Mouse (Mus musculus) induced T-regulatory cell, adult 2 months (primary cell): ENCODE measurements around the gene Mamdc4.
"Not testable (repeated sequence)": the region's sequence is repeated elsewhere in the genome, so short reads cannot be mapped to it uniquely, and the experiment has no call there.

ENCODE experiments used
- DNase-seq: peaks from one replicate; pipeline ENCODE4 v3.0.0-alpha.2; 2012; ENCODE audit warnings: low read depth

Gene Mamdc4

GRCm38 (mm10) chr2:25560551-25560950 lies 14.1 kb downstream of the Mamdc4 start:
- no peak for DNase-seq

GRCm38 (mm10) chr2:25558774-25559173 lies 15.9 kb downstream of the Mamdc4 start:
- DNase-seq = no peak

- no peak for DNase-seq
Observed at GRCm38 (mm10) chr2:25557964-25558360, 16.7 kb downstream of the Mamdc4 start.

GRCm38 (mm10) chr2:25557221-25557963 lies 17.3 kb downstream of the Mamdc4 start, which contains the start of gene Edf1:
Gene Edf1, plus strand, starts transcription at chr2:25557847.
- DNase-seq = peak; percentile 95

DNA sequence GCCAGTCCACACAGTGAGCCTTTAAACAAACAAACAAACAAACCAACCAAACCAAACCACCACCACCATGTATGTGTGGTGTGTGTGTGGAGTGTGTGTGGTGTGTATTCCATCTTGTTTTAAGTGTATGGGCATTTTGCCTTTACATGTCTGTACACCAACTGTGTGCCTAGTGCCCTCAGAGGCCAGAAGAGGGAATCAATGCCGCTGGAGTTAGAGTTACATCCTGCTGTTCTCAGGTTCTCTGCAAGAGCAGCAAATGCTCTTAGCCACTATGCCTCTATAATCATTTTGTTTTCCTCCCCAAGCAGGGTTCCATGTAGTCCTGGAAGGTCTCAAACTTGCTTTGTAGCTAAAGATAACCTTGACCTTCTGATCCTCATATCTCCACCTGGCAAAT lies 18.3 kb downstream of the Mamdc4 start:
- peak; percentile 39 for DNase-seq

- DNase-seq = peak; percentile 29
Observed at GRCm38 (mm10) chr2:25555479-25555878, 19.2 kb downstream of the Mamdc4 start.

- DNase-seq = not testable (repeated sequence)
Observed at GRCm38 (mm10) chr2:25553171-25553786, 21.4 kb downstream of the Mamdc4 start.

DNA sequence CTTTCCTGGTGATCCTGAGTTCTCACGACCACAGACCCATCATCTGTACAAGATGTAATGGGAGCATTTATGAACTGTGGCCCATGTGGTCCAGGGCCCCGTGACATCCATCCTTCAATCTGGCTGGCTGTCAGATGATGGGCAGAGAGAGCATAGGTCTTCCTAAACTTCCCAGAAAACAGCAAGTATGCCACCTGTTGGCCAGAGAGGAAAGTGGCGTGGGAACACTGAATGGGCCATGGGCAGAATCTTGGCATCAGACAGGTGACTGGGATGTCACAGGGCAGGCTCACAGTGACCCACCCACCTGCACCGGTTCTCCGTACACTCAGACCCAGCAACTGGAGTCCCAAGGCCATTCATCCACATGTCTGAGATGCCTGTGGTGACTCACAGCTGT lies 23.5 kb downstream of the Mamdc4 start:
- peak; percentile 73 for DNase-seq

DNA sequence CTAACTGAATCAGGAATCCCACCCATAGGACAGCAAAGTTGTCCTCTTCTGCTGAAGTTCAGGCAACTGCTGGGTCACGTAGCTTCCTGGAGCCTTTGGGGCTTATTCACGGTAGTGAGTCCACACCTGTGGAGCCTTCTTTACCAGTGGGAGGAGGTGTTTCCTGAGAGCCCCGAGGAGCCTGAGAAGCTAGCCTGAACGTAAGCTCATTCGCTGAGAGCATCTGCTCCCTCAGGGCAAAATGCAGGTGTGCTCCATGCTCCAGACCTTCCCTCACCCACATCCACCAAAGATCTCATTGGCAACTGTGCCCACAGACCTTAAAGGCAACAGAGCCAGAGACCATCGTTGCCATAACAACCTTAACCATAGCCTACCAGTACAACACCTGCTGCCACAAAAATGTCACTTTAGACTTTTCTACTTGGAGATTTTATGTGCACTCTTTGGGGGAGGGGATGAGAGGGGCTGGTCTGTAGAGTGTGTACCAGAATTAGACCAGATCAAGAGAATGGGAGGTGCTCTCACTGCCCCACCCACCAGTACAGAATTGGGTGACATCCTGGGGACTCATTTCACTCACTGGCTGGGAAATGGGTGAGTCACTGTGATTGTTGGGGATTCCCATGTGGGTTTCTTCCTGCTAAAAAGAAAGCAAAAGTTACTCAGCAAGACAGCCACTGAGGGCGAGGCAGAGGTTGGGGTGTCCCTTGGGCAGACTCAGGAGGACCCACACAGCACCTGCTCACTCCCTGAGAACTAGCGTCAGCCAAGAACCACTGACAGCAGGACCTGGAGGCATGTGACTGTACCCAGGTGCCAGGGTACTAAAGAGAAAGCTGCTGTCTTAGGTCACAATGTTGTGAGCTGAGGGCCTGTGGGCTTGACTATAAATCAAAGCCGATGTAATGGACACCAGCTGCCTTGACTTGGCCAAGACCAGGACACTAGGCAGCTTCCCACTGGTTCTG lies 25.3 kb downstream of the Mamdc4 start:
- DNase-seq = peak; percentile 96

DNA sequence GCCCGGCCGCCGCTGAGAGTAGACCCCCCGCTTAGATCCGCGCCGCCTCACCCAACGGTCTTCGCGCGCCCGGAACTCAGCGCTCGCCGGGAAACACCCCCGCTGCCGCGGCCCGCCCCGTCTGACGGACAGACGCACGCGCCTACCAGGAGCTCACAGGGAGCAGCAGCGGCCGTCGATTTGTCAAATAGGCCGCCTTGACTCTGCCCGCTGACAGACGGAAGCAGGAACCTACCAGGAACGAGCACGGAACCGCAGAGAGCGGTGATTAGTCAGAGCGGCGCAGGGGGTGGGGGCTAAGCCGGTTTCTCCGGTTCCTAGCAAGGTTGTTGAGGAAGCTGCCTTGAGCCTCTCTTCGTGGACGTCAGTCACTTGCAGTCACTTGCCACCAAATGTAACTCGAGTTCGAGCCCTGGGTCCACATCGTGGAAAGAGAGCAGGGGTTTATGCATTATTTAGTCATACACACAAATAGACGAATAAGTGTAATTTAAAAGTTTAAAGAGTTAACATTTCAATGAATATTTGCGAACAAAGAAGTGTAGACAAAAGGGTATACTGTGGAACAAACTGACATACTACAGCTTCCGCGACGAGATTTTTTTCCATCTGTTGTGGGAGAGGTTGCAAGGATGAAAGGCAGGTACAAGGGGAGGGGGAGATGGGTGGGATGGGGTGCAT lies 27.7 kb downstream of the Mamdc4 start, which contains the start of gene Traf2:
Traf2 (minus strand) TSS at position 130 of the 681 bp plus-strand sequence.
- peak; percentile 99 for DNase-seq

GRCm38 (mm10) chr2:25545996-25546810 lies 28.4 kb downstream of the Mamdc4 start:
- DNase-seq = no peak

DNA sequence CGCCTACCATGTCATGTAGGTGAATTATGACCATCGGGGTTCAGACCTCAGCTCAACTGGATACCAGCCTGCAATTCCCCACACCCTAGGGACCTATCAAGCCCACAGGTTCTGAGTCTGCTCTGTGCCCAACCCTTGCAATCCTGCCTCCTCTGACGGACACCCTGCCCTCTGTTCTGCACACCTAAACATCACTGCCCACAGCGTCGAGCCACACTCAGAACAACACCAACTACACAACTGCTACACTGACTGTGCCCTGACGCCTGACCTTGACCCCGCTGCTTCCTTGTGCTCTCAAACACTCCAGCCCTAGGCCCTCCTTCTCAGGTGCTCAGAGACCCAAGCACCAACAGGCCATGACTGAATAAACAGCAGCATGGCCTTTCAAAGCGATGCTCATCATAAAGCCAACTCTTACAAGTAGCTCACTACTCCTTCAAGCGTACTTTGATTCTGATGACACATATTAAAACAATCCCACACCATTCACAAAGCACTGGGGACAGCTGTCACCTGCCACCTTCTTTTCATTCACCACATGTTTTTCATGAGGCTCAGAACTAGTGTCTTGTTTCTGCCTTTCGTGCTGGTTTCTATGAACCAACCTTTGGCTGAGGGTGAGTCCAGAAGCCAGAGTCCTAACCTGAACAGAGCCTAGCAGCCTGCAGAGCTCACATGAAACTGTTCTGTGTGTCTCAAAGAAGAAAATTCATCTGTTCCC lies 32.8 kb downstream of the Mamdc4 start:
- no peak for DNase-seq

DNA sequence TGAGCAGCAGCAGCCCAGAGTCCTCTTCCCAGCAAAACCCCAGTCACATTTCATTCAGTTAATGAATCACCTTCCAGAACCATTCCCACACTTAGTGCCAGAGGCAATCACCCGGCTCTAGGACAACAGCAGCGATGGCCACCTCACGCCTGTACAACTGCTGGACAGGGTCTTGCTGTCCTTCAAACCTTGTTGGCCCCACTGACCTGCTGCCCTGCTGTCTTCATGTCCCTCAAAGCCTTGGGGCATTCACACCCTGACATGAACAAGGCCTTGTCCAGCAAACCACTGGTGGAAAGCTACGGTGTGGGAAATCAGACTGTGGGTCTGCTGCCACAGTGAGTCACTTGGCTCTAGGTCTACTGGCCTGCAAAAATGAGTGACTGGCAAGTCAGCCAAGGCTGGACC lies 34.1 kb downstream of the Mamdc4 start:
- DNase-seq = no peak

GRCm38 (mm10) chr2:25536531-25536930 lies 38.1 kb downstream of the Mamdc4 start:
- DNase-seq = no peak

DNA sequence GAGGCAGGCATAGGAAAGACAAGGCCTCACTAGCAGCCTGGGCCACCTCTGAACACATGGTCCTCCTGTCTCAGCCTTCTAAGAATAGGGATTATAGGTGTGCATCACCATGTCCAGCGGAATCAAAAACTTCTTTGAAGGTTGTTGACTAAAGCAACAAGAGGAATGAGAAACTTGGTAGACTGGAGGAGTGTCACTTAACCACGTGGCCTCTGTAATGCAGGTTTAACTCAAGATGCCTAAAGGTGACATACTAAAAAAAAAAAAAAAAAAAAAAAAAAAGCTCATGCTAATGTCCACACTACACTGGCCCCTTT lies 39.8 kb downstream of the Mamdc4 start:
- no peak for DNase-seq

- peak; percentile 94 for DNase-seq
Observed at GRCm38 (mm10) chr2:25534178-25534865, 40.3 kb downstream of the Mamdc4 start.

DNA sequence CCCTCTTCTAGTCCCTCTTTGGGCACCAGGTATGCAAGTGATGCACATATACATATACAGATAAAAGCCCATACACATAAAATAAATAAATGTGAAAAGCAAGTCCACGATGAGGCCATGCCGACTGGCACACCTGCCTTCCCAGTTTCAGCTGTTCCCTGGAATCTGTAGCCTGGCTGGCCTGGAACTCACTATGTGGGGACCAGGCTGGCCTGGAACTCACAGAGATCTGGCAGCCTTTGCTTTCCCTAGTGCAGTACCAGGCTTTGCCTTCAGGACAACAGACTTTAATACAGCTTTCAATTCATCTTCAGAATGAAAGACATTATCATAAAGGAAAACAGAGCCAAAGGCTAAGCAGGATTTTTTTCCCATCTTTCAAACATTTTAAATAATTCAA lies 40.9 kb downstream of the Mamdc4 start:
- no peak for DNase-seq

- no peak for DNase-seq
Observed at GRCm38 (mm10) chr2:25526510-25527302, 47.9 kb downstream of the Mamdc4 start.
